Mouse (Mus musculus): Measurements from ENCODE around the gene Ranbp17. TPM values are rescaled to one million over a fixed set of nuclear protein-coding genes. Genes with fewer than 3 reads are reported as not detected.

The Ranbp17 gene
- total RNA-seq, 2 experiments from 2014 or later: 1.0 to 1.7 TPM

DNA sequence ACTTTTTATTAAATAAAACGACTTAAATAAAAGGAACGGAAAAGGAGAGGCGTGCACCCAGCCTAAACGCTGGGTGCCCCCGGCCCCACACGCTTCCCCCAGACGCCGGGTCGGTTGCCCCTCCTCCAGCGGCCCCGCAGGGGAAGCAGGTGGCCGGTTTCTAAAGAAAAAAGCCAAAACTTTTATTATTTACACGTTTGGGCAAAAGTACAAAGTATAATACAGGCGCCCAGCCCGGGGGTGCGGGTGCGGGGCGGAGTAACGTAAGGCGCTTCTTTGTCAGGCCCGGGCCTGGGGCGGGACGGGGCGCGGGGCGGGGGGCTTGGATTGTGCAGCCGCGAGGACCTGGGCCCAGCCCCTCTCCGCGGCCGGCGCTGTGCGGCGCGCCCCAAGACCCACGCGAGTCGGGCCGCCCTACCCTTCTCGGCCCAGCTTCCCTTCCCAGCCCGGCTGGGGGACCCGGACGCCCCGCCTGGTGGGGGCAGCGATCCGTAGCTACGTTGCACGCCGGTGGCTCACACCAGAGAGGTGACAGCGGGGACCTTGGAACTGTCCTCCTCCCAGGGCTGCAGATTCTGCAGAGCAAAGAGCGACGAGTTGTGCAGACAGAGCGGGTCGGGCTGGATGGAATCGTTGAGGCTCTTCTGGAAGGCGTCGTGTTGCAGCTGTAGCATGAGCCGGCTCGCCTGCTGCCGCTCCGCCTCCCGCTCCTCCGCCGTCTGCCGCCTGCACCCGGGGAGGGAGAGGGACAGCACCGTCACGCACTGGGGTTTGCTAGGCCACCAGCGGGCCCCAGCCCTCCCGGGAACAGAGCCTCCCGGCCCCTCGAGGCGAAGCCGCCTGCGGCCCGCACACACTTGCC lies 312.6 kb downstream of the Ranbp17 start:
- intact Hi-C loops (cut with DNase I; ENCODE audit: low total_unique reads): no loop called here
- DNase-seq: peak; percentile 24

DNA sequence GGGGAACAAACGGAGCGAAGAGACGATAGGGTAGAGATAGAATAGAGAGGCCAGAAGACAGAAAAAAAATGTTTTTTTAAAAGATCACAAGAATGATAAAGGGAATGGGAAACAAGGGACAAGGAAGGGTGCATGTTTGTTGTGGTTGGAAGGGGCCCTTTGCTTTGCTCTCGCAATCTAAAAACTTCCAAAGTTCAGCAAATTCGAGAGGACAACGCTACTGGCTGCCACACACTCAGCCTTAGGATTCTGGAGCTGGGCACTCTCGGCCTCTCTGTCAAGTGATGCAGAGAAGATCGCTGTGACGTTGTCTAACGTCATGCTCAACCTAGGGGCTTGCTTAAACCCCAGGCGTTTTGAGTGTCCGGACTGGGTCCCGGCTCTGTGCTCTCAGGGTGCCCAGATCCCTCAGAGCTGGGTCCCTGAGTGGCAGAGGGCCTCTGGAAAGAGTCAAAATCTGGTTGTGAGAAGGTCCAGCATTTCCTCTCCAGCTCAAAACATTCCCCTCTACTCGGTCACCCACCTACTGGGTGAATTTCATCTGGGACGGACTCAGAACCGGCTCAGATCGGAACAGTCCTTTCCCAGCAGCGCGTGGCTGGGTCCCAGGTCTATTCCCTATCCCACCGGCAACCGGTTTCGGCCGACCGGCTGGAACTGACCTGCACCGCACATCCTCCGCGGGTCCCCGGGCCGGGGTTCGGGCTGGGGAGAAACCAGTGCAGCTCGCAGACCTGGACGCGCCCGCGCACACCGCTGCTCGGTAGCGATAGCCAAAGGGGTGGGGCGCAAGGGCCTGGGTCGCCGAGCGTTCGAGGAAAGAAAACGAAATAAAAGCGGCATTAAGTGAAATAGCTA lies 313.4 kb downstream of the Ranbp17 start:
- DNase-seq: no peak
- intact Hi-C loops (cut with DNase I; ENCODE audit: low total_unique reads): no loop called here

DNA sequence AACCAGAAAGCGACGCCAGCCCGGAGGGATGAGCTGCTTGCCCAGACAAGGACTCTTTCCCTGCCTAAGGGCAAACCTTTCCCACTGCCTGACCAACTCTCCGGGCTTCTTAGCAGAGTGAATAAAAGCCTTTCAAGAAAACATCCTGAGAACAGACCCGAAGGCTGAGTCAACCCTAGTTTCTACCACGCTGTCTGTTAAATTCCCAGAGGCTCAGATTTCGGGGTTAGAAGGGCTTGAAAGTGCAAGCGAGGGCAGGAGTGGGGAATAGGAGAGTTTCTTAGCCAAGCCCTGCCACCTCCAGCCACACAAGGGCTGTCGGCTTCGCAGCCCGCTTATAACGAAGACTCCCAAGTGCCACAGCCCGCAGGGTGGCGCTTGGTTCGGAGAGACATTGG lies 314.4 kb downstream of the Ranbp17 start:
- intact Hi-C loops (cut with DNase I; ENCODE audit: low total_unique reads): no loop called here

DNA sequence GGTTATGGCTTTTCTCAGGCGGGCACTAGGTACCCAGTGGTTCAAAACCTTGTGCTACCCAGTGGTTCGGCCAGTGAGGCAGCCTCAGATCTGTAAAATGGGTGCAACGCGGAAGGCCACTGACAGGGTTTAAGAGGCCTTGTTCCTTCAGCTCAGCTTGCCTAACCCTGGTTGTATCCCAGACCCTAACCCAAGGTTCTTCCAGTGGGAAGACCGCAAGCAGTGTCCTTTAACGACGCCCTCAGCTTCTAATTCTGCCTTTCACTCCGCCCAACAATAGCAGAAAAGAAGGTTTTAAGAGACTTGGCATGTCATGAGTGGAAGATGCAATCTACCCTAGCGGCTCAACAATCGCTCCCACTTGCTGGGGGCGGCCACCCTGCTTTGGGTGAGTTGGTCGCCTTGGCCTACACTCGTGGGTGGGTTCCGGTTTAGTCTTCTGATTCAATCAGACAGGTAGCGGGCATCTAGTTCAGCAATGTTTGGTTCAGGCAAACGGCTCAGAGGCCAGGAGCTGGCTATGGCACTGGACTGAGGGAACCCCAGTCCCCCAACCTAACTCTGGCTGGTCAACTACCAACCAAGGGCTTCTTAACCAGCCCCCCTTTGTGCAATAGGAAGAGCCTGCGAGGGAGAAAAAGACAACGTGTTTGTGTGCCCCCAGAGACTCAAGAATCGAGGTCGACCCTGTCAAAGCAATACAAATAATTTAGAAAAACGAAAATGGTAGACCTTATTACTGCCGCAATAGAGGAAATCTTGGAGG lies 315.0 kb downstream of the Ranbp17 start:
- intact Hi-C loops (cut with DNase I; ENCODE audit: low total_unique reads): no loop called here
- DNase-seq: no peak

More for the DNA sequence above, 314.4 kb downstream of the Ranbp17 start:
- no peak for DNase-seq

DNA sequence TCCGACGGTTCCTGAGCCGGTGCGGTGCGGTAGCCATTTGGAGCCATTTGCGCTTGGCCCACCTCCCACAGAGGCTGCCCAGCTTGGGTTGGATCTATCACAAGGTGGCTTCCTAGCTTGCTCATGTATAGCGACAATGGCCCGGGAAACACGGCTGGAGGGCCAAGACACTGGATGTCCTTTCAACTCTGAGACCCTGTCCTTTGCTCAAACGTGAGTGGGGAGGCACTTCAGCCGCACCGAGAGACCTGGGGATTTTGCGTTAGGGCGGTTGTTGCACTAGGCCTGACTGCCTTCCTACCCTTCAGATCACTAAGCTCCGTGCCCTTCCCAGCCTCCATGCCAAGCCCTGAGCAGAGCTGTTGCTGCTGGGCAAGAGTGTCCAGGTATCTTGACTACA lies 315.9 kb downstream of the Ranbp17 start:
- no peak for DNase-seq
- intact Hi-C loops (cut with DNase I; ENCODE audit: low total_unique reads): no loop called here

DNA sequence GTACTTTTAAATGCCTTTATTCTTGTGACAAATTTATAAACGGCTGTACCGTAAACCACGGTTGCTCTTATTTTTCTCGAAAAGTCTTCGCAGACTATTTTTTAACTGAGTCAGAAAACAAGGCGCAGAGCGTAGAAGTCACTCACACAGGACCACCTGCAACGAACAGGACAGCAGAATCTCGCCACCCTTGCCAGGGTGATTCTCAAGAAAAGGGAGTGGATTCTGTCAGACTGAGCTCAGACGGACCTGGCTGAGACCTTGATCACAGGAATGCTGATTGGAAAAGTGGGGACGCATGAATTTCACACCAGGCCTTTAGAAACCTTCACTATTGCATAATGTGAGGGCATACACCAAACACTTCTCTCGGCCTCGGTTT lies 316.4 kb downstream of the Ranbp17 start:
- DNase-seq: no peak
- intact Hi-C loops (cut with DNase I; ENCODE audit: low total_unique reads): no loop called here

DNA sequence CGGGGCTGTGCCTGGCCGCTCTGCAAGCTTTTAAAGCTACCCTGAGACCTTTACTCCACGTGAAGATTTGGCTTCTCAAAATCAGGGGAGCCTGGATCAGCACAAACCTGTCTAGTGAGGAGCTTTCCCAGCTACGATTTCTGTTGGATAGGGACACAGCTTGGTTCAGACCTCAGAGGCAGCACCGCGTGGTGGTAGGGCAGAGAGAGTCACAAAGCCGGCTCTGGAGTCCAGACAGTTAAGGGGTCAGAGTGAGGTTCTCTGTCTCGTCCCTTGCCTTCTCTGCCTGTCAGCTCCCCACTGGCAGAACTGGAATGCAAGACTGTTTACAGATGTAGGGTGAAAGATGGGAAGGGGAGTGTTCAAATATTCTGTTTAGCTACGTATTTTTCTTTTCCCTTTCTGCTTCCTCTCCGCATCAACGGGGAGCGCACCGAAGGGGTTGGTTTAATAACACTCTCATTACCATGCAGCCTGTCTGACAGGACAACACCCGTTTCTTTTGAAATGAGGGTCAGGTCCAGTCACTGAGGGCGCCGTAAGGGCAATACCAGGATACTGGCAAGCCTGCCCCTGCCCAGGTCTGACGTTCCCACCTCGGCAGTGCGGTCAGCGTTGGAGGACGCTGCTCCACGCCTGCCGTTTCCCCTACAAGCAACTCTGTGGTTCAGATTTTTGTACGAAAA lies 317.0 kb downstream of the Ranbp17 start:
- intact Hi-C loops (cut with DNase I; ENCODE audit: low total_unique reads): no loop called here

DNA sequence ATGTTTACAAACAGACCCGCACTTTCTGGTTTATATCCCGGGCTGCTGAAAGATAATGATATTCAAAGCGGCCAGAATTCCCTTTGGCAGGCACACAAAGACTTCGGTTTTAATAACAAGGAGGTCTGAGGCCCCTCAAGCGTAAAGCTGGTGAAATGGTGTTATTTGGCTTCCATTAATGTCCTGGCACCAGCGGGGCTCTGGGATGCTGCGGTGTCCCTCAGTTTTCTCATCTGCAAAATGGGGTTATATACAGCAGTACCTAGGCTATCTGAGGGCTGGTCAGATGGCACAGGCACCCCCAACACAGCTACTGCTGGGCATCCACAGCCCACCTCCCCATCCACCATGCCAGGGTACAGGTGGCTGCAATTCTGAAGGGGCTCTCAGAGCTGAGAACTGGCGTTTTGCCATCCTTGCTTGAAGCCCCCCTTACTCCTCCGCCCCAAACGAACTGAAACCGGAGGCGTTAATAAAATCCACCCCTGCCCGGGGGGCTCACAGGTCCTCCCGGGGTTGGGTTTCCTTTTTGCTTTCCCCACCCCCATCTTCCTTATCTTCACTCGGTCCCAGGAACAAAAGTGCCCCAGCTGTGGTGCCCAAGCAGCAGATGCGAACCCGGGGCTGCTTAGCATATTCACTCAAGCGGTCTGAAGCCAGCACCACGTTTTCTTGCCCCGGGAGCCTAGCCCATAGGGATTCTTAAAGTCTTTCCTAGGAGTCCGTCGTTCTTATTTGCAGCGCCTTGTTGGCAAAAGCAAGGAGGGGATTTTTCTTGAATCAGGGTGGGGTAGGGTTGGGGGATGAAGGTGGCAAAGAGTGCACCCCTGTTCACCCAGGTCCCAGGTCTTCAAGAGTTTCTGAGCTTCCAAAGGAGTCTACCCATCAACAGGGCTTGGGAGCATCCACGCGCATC lies 317.8 kb downstream of the Ranbp17 start:
- DNase-seq: no peak
- intact Hi-C loops (cut with DNase I; ENCODE audit: low total_unique reads): no loop called here

More for the DNA sequence above, 317.0 kb downstream of the Ranbp17 start:
- DNase-seq: no peak

DNA sequence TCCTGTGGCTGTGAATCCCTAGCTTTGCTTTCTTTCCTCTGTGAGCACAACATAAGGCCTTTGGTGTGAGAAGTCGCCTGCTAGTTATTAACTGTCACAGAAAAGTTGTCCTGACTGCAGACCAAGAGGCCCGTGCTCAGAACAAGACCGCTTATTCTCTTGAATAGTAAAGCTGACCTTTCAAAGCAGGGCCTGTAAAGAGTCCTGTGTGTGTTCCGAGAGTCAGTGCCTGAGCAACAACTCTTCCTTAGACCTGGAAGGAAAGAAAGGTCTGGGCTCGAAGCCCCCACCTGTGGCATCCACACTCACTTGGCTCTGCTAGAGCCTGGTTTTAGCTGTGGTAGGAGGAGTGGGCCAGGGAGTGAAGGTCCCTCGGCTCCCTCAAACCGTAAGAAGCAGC lies 318.5 kb downstream of the Ranbp17 start:
- intact Hi-C loops (cut with DNase I; ENCODE audit: low total_unique reads): no loop called here
- no peak for DNase-seq

DNA sequence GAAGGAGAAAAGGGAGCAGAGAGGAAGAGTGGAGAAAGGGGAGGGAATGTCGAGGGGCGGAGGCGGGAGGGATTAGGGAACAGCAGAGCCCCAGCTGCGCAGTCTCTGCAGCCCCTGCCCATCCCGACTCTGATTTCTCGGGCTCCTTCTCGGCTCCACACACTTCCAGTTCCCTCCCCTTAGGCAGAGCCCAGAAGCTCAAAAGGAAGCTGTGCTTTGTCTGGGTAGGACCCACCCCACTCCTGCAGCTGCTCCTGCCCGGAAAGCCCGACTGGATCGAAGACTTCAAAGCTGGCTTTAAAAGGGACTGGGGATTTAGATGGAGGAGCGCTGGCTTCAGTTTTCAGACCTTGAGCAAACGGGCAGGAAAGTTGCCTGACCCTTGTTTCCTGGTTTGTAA lies 319.9 kb downstream of the Ranbp17 start:
- DNase-seq: no peak
- intact Hi-C loops (cut with DNase I; ENCODE audit: low total_unique reads): no loop called here

DNA sequence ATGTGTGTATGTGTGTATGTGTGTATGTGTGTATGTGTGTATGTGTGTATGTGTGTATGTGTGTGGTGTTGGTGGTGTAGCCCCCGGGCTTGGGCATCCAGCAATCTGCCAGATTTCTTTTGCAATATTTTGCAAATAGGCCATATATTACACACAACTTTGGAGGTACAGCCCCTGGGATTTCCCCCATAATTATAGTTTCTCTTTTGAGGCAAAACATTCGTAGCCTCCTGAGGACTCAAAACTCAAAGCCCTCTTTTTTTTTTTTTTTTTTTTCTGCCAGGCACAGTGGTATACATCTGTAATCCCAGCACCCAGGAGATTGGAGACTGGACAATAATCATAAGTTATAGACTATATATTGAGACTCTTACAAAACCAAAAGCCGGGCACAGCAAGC lies 331.7 kb downstream of the Ranbp17 start:
- no peak for DNase-seq
- intact Hi-C loops (cut with DNase I; ENCODE audit: low total_unique reads): no loop called here

DNA sequence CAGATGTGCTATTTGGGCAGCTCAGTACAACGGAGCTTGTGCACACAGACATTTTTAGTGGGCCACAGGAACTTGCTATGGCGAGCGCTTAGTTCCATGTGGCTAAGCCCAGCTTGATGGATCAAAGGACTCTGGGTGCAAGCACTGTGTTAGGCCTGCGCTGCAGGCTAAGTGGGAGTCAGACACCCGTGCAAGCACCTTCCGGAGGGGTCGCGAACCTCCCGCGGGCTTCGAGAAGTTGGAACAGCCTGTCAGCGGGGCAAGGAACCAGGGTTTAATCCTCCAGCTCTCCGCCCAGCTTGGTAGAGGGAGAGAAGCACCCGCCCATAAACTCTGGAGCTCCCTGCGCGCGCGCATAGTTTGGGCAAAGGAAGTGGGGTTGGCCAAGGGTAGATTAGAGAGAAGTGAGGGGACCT lies 332.8 kb downstream of the Ranbp17 start:
- intact Hi-C loops (cut with DNase I; ENCODE audit: low total_unique reads): no loop called here
- DNase-seq: no peak

DNA sequence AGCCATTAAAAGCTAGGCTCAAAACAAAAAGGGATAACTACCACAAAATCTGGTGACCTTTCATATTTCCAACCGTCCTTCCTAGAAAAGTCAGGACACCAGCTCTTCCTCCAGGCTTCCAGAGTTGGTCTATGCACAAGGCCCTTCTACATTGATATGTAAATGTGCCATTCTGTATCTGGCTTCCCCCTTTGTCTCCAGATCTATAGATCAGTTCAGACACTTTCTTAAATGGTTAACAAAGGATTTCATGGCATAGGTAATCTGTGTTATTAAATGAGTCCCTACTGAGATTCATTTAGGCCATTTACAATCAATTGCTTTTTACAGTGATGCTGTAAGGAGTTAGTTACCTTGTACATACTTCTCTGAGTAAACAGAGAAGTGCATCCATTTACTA lies 333.7 kb downstream of the Ranbp17 start:
- intact Hi-C loops (cut with DNase I; ENCODE audit: low total_unique reads): loop anchor here (5.0 kb wide), 2 partner anchors 112 to 432 kb away; no protein-coding TSS in a partner anchor
- DNase-seq: no peak

DNA sequence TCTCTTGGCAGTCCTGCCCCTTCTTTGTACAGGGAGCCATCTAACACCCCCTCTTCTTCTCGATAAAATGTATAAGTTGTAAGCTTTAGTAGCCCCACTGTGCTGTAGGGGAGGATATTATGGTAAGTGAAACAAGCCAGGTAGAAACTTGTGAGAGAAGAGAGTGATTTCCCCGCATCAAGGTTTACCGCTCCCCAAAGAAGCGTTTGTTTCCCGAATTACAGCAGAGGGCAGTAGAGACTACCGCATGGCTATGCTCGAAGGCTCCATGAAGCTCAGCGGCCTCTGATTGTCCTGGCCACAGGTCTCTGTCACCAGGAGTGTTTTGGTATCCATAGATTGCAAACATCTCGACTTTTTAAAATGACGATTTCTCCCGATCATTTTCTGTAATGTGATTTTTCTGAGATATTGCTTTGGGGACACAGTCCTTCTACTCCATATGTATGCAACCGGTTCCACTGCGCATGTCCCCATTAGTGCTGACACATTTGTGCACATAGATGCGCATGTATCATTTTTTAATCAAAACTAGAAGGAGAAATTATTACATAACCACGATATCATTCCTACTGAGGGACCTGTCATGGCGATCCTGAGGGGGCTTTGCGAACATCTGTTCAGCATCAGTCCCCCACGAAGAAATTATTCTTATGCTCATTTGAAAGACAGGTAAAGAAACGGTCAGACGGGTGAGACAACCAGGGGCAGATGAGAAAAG lies 336.9 kb downstream of the Ranbp17 start:
- intact Hi-C loops (cut with DNase I; ENCODE audit: low total_unique reads): loop anchor here (5.0 kb wide), 2 partner anchors 116 to 436 kb away; no protein-coding TSS in a partner anchor
- DNase-seq: no peak

DNA sequence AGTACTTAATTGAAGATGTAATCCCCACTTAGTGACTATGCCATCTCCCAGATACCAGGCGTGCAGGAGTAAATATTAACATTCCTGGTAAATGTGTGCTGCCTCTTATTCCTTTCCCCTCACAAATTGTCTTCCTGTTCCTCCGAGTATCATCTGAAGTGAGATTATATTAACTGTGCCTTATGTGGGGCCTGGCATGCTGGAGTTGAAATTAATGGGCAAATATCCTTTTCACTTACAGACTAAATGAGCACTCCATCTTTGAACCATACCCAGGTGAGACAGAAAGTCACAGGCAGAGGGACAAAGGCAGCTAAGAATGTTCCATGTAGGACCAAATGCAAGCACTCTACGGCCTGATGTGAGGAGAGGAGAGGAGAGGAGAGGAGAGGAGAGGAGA lies 337.8 kb downstream of the Ranbp17 start:
- intact Hi-C loops (cut with DNase I; ENCODE audit: low total_unique reads): loop anchor here (5.0 kb wide), 2 partner anchors 117 to 437 kb away; no protein-coding TSS in a partner anchor
- DNase-seq: no peak

DNA sequence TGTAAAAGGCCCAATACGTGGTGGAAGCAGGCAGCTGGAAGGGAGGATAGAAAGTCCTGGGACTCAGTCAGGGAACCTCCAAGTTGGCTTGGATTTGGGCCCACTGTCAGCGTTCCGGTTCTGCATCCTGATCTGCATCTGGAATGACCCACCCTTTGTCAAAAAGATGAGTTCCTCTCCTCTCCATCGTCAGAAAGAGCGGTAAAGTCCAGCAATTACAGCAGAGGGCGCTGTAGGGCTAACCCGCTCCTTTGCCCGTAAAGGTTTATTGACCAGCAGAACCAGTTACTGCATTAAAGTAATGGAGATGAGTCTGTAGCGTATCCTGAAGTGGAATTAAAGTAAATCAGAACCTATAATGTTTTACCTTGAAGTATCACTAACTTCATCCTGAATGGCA lies 343.1 kb downstream of the Ranbp17 start:
- intact Hi-C loops (cut with DNase I; ENCODE audit: low total_unique reads): no loop called here

DNA sequence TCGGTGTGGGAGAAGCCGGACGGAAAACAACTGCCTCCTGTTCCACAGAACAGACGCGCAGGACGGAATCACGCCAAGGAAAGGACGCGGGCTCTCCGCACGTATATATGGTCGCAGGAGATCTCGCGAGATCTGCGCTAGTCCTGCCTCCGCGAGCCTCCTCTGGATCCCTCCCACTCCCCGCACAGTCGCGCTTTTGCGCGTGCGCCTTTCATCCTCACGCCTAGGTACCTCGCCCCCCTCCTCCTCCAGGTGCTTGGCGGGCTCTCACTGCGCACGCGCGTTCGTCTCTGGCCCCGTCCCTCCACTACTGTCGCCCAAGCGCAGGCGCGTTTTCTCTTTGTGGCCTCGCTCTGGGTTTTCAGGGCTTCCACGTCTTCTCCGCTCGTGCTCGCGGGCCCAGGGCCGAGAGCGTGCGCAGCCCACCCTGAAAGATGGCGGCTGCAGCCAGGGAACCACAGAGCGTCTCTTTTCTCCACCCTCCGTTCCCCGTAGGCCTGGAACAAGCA lies 350.5 kb downstream of the Ranbp17 start, which contains the start of gene Npm1:
TSS of gene Npm1 (minus strand) at position 209 of the 509 bp plus-strand sequence.
- intact Hi-C loops (cut with DNase I; ENCODE audit: low total_unique reads): no loop called here
- peak; percentile 99 for DNase-seq

More for the DNA sequence above, 343.1 kb downstream of the Ranbp17 start:
- peak; percentile 37 for DNase-seq

Measured in gastrocnemius, postnatal 14 days (tissue).